Mouse (Mus musculus) neural tube, embryonic 15.5 days (tissue): ENCODE results near the gene Tspan5. TPM values are rescaled to one million over a fixed set of nuclear protein-coding genes. Genes with fewer than 3 reads are reported as not detected.
A peak's percentile ranks its signal among the peaks of the same experiment; 100 is the strongest.

Source experiments
- ATAC-seq: fragments of 200-750 bp; cut with Nextera tagmentation; 2 replicates; pipeline ENCODE4 v1.8.0; 2017; ENCODE audit warnings: mild to moderate bottlenecking, moderate TSS enrichment, moderate library complexity; ENCODE audit not compliant: low FRiP score
- H3K27ac ChIP-seq: fragments of 300-500 bp; sonication (generic); replicated peaks from 2 replicates; pipeline ENCODE4 v1.5.1; 2015; ENCODE audit warnings: mild to moderate bottlenecking, inconsistent platforms
- H3K27me3 ChIP-seq: fragments of 300-500 bp; sonication (generic); replicated peaks from 2 replicates; pipeline ENCODE4 v1.6.1; 2015; ENCODE audit warnings: inconsistent platforms
- H3K36me3 ChIP-seq: fragments of 300-500 bp; sonication (generic); 2 replicates; pipeline ENCODE4 v1.6.1; 2015; ENCODE audit warnings: inconsistent platforms
- H3K4me1 ChIP-seq: fragments of 300-500 bp; sonication (generic); 2 replicates; pipeline ENCODE4 v1.6.1; 2015; ENCODE audit warnings: inconsistent platforms
- H3K4me2 ChIP-seq: fragments of 300-500 bp; sonication (generic); 2 replicates; pipeline ENCODE4 v1.6.1; 2015; ENCODE audit warnings: inconsistent platforms, mild to moderate bottlenecking, moderate library complexity
- H3K4me3 ChIP-seq: fragments of 300-500 bp; sonication (generic); replicated peaks from 2 replicates; pipeline ENCODE4 v1.5.1; 2015; ENCODE audit warnings: mild to moderate bottlenecking, inconsistent platforms
- H3K9ac ChIP-seq: fragments of 300-500 bp; sonication (generic); replicated peaks from 2 replicates; pipeline ENCODE4 v1.6.1; 2015; ENCODE audit warnings: mild to moderate bottlenecking, inconsistent platforms
- H3K9me3 ChIP-seq: fragments of 300-500 bp; sonication (generic); replicated peaks from 2 replicates; pipeline ENCODE4 v1.6.1; 2016; ENCODE audit warnings: inconsistent platforms
- WGBS: fragments of 180-500 bp; shearing (Covaris S2); methylation state at CpG from one replicate; pipeline ENCODE4 v1.1.7; 2015; ENCODE audit warnings: mixed read lengths; 5-methylcytosine and 5-hydroxymethylcytosine counted together
- polyA plus RNA-seq: library from polyadenylated mRNA; unstranded; fragments of >200 nt; fragmentation: Nextera tagmentation; extraction: Ambion mirVana; gene quantifications from 2 replicates; pipeline ENCODE4 v1.2.1, GENCODE M21; 2015

The Tspan5 gene
- polyA plus RNA-seq, 1 experiment from 2014 or later, result 104 TPM

DNA sequence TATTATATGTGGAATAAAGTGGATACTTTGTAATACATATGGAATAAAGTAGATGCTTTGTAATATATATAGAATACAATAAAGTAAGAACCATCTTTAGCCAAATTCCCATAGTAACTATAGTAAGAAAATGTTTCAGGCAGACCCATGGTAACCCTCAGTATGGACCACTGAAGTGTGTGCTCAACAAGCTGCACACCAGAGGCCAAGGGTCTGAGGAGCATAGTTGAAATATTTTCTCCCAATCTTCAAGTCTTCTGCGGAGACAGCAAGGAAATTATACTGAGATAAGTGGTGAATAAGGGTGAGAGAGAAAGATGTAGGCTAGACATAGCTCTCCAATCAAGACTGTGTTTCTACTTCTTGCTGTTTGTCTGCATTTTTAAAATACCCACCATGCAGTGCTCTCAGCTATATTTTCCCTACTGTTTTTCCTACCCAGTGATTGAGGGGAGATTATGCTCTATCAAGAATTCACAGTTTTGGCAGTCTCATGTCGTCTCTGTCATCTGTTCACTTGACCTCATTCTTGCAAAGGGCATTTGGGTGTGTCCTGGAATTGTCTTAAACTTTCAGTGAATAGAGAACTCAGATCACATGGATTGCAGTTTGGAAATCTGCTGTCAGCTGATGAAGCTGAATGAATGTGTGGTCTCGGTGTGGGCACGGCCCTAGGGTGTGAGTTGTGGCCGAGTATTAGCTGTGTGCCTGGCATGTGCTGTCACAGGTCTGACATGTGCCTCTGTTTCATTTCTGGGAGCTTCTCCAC is 75.1 kb downstream of the Tspan5 start:
- Histone ChIP-seq H3K9ac (no peak overlapping the region), H3K4me3 (no peak overlapping the region), H3K4me1 (peaks cover 31% of the 10 kb centered on the region), H3K36me3 (no peaks in the 10 kb centered on the region), H3K9me3 (no peaks in the 10 kb centered on the region), H3K27me3 (no peaks in the 10 kb centered on the region), H3K27ac (no peak overlapping the region), H3K4me2 (no peak overlapping the region)
- ATAC-seq, result no peak
- WGBS, result 63% methylated on average over 5 of the region's 5 CpGs

DNA sequence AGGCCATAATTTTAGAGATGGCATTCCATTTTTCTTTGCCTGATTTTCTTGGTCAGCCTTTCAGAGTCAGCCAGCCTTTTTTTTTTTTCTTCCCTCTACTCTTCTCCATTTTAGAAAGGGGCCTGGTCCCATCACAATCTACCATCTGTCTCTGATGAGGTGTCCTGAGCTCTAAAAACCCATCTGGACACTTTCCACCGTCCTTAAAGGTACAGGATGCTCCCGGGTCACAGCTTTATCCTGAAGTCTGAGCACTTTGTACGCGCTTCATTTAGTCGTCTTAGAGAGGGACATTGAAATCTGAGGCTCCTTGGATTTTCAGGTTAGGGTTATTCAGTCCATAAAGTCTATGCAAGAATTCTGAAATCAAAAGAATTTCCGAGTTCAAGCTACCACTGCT is 77.9 kb downstream of the Tspan5 start:
- no peak for ATAC-seq
- Histone ChIP-seq H3K36me3 (no peaks in the 10 kb centered on the region), H3K9me3 (no peaks in the 10 kb centered on the region), H3K9ac (no peak overlapping the region), H3K27me3 (no peaks in the 10 kb centered on the region), H3K4me3 (no peak overlapping the region), H3K4me2 (no peak overlapping the region), H3K27ac (no peak overlapping the region), H3K4me1 (peaks cover 38% of the 10 kb centered on the region)
- WGBS, result 71% methylated on average over 6 of the region's 6 CpGs

DNA sequence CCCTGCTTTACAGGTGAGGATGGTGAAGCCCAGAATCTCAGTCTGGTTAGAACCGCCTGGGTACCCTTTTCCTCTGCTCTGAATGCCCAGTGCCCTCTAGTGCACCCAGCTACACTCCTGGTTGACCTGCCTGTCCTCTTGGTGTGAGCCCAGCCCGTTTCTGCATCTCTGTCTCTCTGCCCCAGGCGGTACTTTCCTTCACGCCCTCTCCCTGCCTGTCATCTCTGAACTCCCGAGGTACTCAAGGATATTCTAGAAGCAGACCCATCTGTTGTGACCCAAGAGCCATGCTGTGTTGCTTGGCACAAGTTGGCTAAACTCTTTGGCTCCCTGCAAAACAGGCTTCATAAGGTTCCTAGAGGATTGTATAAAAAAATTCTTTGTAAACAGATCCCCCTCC is 78.3 kb downstream of the Tspan5 start:
- no peaks in the 10 kb centered on the region for H3K27me3 ChIP-seq
- WGBS, result 67% methylated on average over 5 of the region's 5 CpGs
- no peaks in the 10 kb centered on the region for H3K36me3 ChIP-seq
- no peaks in the 10 kb centered on the region for H3K9me3 ChIP-seq
- H3K4me2 ChIP-seq, result no peak overlapping the region
- H3K9ac ChIP-seq, result no peak overlapping the region
- ATAC-seq, result no peak
- H3K4me3 ChIP-seq, result no peak overlapping the region
- peaks cover 42% of the 10 kb centered on the region for H3K4me1 ChIP-seq
- no peak overlapping the region for H3K27ac ChIP-seq

DNA sequence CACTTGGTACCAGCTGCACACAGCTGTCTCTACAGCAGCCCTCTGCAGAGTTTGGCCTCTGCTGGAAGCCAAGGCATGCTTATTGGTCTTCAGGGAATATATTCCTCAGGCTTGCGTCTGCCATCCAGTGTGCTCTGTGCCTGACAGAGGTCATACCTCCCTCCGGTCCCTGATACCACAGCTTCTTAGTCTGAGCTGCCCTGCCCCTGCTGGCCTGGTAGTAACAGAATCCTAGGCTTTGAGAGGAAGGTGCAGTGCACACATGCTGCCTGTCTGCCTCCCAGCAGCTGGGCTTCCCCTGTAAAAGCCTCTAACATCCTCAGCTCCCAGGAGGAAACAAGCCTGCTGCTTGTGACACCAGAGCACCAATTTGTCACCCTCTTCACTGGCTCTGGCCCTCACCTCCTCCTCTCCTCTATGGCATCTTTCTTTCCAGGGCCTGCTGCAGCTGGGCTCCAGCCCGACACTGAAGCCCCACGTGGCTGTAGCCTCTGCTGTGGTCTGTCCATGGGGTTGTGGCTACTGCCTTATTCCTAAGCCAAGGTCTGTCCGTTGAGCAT is 80.0 kb downstream of the Tspan5 start:
- WGBS, result 19% methylated on average over 5 of the region's 5 CpGs
- no peak overlapping the region for H3K4me2 ChIP-seq
- no peaks in the 10 kb centered on the region for H3K36me3 ChIP-seq
- H3K4me3 ChIP-seq, result no peak overlapping the region
- no peak overlapping the region for H3K9ac ChIP-seq
- ATAC-seq, result peak; percentile 45
- H3K27me3 ChIP-seq, result no peaks in the 10 kb centered on the region
- H3K4me1 ChIP-seq, result peaks cover 46% of the 10 kb centered on the region
- no peaks in the 10 kb centered on the region for H3K9me3 ChIP-seq
- peak overlapping the region; percentile 55 for H3K27ac ChIP-seq

DNA sequence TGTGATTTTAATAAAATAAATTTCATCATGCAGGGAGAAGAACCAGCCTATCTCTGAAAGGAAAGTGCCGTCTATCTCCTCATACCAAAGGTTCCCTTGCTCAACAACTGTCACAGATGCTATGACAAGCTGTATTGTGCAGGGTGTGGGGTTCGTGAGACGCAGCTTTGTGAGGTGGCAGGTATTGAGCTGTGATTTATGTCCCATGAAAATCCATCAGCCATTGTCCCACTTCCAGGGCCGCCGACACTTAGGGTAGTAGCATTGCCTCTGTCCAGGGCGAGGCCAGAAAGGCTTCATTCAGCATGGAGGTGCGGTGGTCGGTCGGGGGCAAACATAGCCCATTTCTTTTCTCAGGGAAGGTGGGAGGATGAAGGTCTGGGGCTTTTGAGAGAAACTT is 81.9 kb downstream of the Tspan5 start:
- no peak for ATAC-seq
- H3K27ac ChIP-seq, result no peak overlapping the region; the same call in 1 of the 2 replicates
- H3K36me3 ChIP-seq, result no peaks in the 10 kb centered on the region
- peaks cover 42% of the 10 kb centered on the region for H3K4me1 ChIP-seq
- WGBS, result 11% methylated on average over 9 of the region's 9 CpGs
- no peak overlapping the region for H3K4me2 ChIP-seq
- no peaks in the 10 kb centered on the region for H3K9me3 ChIP-seq
- no peak overlapping the region for H3K4me3 ChIP-seq
- H3K9ac ChIP-seq, result no peak overlapping the region
- no peaks in the 10 kb centered on the region for H3K27me3 ChIP-seq

DNA sequence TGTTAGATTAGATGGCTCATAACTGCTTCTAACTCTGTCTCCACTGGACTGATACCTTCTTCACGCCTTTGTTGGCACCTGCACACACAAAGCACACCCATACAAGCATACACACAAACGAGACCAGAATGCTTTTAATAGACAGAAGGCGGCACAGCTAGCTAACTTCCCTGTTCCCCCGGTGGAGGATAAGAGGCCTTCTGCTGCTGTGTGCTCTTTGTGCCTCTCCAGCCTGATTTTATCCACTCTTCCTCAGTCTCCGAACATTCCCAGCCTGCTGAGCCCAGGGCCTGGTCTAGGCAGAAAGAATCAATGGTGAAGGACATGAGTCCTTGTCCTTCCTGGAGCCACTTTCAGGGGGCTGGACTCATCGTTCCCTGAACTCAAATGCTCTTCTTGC is 83.3 kb downstream of the Tspan5 start:
- Histone ChIP-seq H3K27ac (no peak overlapping the region), H3K4me3 (no peak overlapping the region), H3K9me3 (no peaks in the 10 kb centered on the region), H3K4me1 (peaks cover 39% of the 10 kb centered on the region), H3K4me2 (no peak overlapping the region), H3K36me3 (no peaks in the 10 kb centered on the region), H3K9ac (no peak overlapping the region), H3K27me3 (no peaks in the 10 kb centered on the region)
- WGBS, result 63% methylated on average over 6 of the region's 6 CpGs
- no peak for ATAC-seq

DNA sequence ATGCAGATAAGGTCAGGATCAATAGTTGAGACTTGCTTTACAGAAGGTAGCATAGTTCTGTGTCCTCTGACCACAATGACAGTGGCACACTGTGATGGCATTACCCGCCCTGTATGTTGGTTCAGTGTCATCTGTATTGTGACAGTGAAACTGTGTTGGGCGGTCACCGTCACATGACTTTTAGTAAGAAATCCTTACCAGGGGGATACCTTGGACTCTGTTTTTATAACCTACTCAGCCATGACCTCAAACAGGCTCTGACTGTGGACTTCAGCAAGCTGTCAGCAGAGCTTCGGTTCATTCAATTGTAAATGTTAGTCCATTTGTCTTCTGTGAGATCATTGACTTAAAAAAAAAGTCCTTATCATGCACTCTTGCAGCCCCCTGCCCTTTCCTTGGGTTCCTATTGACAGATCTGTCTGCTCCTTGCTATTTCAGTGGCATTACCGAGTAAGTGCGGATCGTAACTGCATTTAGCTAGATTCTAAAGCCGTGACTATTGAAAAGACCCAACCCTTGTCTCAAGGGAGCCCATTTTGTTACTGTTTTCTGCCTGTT is 84.3 kb downstream of the Tspan5 start:
- H3K27me3 ChIP-seq, result no peaks in the 10 kb centered on the region
- H3K9me3 ChIP-seq, result no peaks in the 10 kb centered on the region
- H3K4me3 ChIP-seq, result no peak overlapping the region
- no peak overlapping the region for H3K4me2 ChIP-seq
- no peak overlapping the region for H3K9ac ChIP-seq
- H3K36me3 ChIP-seq, result no peaks in the 10 kb centered on the region
- 65% methylated on average over 8 of the region's 8 CpGs for WGBS
- H3K4me1 ChIP-seq, result peaks cover 36% of the 10 kb centered on the region
- no peak overlapping the region for H3K27ac ChIP-seq
- ATAC-seq, result no peak

DNA sequence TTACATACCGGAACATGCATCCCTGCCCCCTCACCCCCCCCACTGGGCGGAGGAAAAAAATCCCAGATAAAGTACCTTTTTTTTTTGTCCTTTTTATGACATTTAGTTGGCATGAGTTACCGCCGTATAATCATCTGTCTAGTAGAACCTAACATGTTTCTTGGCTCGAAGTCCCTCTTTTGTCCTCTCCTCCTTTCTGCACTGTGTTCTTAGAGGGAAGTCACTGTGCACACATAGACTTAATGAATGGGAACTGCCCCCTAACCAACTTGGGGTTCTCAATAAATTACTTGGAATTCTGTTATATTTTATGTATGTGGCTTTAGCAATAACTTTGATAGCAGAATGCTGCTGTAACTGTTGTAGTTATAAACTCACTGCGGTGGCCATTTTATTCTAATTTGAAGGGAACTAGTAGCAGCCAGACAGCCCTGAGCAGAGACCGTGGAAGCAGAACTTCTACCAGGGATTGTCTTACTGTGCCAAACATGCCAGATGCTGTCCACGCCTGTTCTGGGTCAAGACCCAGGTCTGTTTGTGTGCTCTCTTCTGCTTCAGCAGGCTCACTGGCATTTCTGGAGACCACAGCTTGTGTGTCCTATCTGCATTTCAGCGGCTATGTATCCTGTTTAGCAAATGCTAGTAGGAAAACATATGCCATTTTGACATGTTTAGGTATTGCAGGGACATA is 91.0 kb downstream of the Tspan5 start:
- 74% methylated on average over 9 of the region's 9 CpGs for WGBS
- Histone ChIP-seq H3K27me3 (no peaks in the 10 kb centered on the region), H3K4me3 (no peak overlapping the region), H3K9me3 (no peaks in the 10 kb centered on the region), H3K4me1 (peaks cover 8% of the 10 kb centered on the region; the same call in 1 of the 2 replicates), H3K9ac (no peak overlapping the region), H3K36me3 (no peaks in the 10 kb centered on the region), H3K4me2 (no peak overlapping the region), H3K27ac (no peak overlapping the region)
- ATAC-seq, result peak; percentile 45; the same call in 1 of the 2 replicates

DNA sequence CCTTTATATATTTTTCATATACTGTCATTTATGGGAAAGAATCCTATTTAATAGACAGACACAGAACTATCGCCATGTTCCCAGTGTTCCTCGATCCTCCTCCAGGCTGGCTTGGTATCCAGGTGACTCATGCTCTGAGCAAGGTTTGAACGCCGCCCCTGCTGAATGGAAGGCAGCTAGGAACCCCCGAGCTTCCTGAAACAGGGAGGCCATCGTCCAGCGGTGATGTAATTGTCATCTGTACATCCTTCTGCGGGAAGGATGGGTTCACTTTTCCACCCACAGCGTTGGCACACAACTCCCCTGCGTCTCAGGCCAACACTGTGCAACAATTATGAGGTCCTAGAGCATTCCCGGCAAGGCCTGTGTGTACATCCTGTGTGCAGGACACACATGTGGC is 92.2 kb downstream of the Tspan5 start:
- H3K27ac ChIP-seq, result no peak overlapping the region
- no peak overlapping the region for H3K4me2 ChIP-seq
- H3K9me3 ChIP-seq, result no peaks in the 10 kb centered on the region
- no peaks in the 10 kb centered on the region for H3K36me3 ChIP-seq
- peaks cover 15% of the 10 kb centered on the region for H3K4me1 ChIP-seq
- ATAC-seq, result no peak
- no peak overlapping the region for H3K9ac ChIP-seq
- no peaks in the 10 kb centered on the region for H3K27me3 ChIP-seq
- H3K4me3 ChIP-seq, result no peak overlapping the region
- 91% methylated on average over 11 of the region's 11 CpGs for WGBS

DNA sequence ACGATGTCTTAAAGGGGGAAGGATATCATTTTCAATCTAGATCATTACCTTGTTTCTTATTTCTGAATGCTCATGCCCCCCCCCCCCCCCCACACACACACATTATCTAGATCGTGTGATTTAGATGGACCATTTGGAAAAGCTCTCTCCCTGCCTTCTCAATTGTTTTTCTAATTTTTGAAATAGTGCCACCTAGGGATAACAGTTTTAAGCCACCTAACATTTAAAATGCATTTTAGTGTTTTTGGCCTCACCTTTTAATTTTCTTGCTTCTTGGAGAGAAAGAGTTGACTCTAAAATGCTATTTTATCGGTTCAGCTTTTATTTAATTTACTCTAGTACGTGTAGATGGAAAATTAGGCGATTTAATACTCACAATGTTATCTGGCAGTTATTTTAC is 94.9 kb downstream of the Tspan5 start:
- Histone ChIP-seq H3K4me3 (no peak overlapping the region), H3K27me3 (no peaks in the 10 kb centered on the region), H3K9me3 (no peaks in the 10 kb centered on the region), H3K27ac (no peak overlapping the region), H3K36me3 (no peaks in the 10 kb centered on the region), H3K4me2 (no peak overlapping the region), H3K4me1 (peaks cover 36% of the 10 kb centered on the region), H3K9ac (no peak overlapping the region)
- no peak for ATAC-seq
- 60% methylated on average over 5 of the region's 5 CpGs for WGBS

DNA sequence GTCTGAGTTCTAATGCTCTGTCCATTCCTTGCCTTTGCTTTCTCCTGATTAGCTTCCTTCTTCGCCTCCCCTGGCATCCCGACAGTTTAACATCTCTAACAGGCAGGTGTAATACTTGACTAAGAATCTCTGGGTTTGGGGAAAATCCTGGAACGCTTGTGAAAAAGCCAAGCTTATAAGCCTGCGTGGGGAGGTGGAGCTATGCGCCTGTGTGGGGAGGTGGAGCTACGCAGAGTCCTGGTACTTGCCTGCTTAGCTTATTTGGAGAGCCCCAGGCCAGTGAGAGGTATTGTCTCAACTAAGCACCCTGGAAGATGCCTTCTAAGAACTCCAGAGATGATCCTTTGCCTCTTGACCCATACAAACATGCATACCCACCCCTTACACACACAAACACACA is 95.7 kb downstream of the Tspan5 start:
- Histone ChIP-seq H3K27me3 (no peaks in the 10 kb centered on the region), H3K4me2 (no peak overlapping the region), H3K9ac (no peak overlapping the region), H3K4me1 (peaks cover 34% of the 10 kb centered on the region), H3K4me3 (no peak overlapping the region), H3K27ac (no peak overlapping the region), H3K9me3 (no peaks in the 10 kb centered on the region), H3K36me3 (no peaks in the 10 kb centered on the region)
- WGBS, result 86% methylated on average over 6 of the region's 6 CpGs
- no peak for ATAC-seq

DNA sequence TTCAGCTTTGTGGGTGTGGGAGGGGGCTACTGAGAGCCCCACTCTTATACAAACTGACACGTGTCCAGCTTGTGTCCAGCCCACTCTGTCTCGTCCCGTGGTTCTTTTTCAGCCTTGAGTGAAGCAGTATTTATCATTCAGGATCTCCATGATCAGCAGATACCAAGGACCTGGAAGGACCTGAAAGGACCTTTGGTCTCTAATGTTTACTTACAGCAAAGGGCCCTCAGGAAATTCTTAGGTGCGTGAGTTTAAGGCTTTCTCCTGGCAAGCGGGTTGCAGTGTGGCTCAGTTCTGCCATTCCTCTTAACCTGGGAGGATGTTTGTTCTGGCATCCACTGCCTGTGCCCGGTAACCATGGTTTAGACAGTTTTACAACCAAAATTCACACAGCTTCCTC is 97.7 kb downstream of the Tspan5 start:
- no peaks in the 10 kb centered on the region for H3K27me3 ChIP-seq
- H3K9ac ChIP-seq, result no peak overlapping the region
- H3K4me3 ChIP-seq, result no peak overlapping the region
- no peak for ATAC-seq
- WGBS, result 74% methylated on average over 6 of the region's 6 CpGs
- peaks cover 28% of the 10 kb centered on the region for H3K4me1 ChIP-seq
- no peaks in the 10 kb centered on the region for H3K36me3 ChIP-seq
- no peak overlapping the region for H3K4me2 ChIP-seq
- H3K27ac ChIP-seq, result no peak overlapping the region
- H3K9me3 ChIP-seq, result no peaks in the 10 kb centered on the region
